31 mouse cellular contexts compared by ENCODE assay signal in the genomic region with DNA sequence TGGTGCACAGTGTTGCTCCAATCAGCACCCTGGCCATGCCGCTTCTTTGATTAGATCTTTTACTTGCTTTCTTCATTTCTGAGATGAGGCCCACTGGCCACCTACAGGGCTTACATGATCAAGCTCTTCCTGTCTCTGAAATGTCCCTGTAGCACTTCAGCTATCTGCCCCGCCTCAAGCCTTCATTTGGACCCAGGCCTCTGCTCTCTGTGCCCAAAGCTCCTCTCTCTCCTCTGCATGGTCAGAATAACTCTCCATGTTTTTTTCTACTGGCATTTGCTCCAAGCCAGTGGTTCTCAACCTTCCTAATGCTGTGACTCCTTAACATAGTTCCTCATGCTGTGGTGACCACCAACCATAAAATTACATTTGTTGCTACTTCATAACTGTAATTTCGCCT. TPM values are rescaled to one million over a fixed set of nuclear protein-coding genes. Genes with fewer than 3 reads are reported as not detected.
"Had no signal": no experiment of that assay in that cellular context is flagged by ENCODE, and none has a peak within 500 bp of the region (broad histone marks: within the 10 kb centered on the region; RNA-seq: fewer than 3 reads in every experiment).

No protein-coding gene starts in this region.

- H3K27ac ChIP-seq: heart, embryonic 13.5 days; heart, embryonic 15.5 days; hindbrain, embryonic 10.5 days; hindbrain, embryonic 12.5 days; hindbrain, embryonic 13.5 days; hindbrain, embryonic 14.5 days; hindbrain, embryonic 15.5 days; hindbrain, postnatal 0 days; intestine, embryonic 15.5 days; kidney, embryonic 15.5 days; kidney, postnatal 0 days; layer of hippocampus, adult 2 months; left cerebral cortex, adult 2 months had no signal

- H3K9me3 ChIP-seq: heart, embryonic 12.5 days; heart, embryonic 13.5 days; heart, embryonic 15.5 days; hindbrain, embryonic 10.5 days; hindbrain, embryonic 12.5 days; hindbrain, embryonic 13.5 days; hindbrain, embryonic 15.5 days; intestine, embryonic 15.5 days; kidney, embryonic 15.5 days had no signal

- H3K36me3 ChIP-seq: heart, embryonic 12.5 days; heart, embryonic 13.5 days; heart, embryonic 15.5 days; hindbrain, embryonic 10.5 days; hindbrain, embryonic 12.5 days; hindbrain, embryonic 13.5 days; hindbrain, embryonic 15.5 days; intestine, embryonic 15.5 days; kidney, embryonic 15.5 days had no signal

- DNase-seq: heart, postnatal 10 days; heart, postnatal 36 days; heart, postnatal 4 days; kidney, adult 11 months; kidney, adult 18-20 months; kidney, adult 2 months; kidney, adult 8-10 months; kidney, adult 9 months; kidney, postnatal 10 days; kidney, postnatal 14 days; kidney, postnatal 25 days; kidney, postnatal 36 days; kidney, postnatal 4 days; layer of hippocampus, adult 9-11 months; layer of hippocampus, postnatal 36 days had no signal

- H3K27me3 ChIP-seq: intestine, embryonic 15.5 days; kidney, embryonic 15.5 days had no signal

- H3K4me3 ChIP-seq: heart, embryonic 12.5 days; heart, embryonic 13.5 days; heart, embryonic 15.5 days; hindbrain, embryonic 10.5 days; hindbrain, embryonic 12.5 days; hindbrain, embryonic 13.5 days; hindbrain, embryonic 15.5 days; intestine, embryonic 15.5 days; kidney, embryonic 15.5 days; layer of hippocampus, adult 2 months; left cerebral cortex, adult 2 months had no signal

- H3K4me1 ChIP-seq: heart, embryonic 12.5 days; heart, embryonic 13.5 days; heart, embryonic 15.5 days; hindbrain, embryonic 15.5 days; intestine, embryonic 15.5 days had no signal

RNA-seq across cellular contexts. Expression of a gene that starts 19.4 kb away (rescaled TPM):
- total RNA-seq: heart, postnatal 10 days; heart, postnatal 36 days; heart, postnatal 4 days; hematopoietic stem cell, adult 5-6 weeks had no signal
- polyA plus RNA-seq: heart, embryonic 13.5 days; inflammation-experienced regulatory T-cells, adult 6 months; kidney, adult 2 months had no signal
